Mouse (Mus musculus) C3H10T1/2 (cell line): ENCODE measurements around the gene Nthl1. TPM values are rescaled to one million over a fixed set of nuclear protein-coding genes. Genes with fewer than 3 reads are reported as not detected.

Source experiments
- polyA plus RNA-seq, 2 experiments: library from polyadenylated mRNA; unstranded; fragments of >200 nt; fragmentation: generic; extraction: Trizol; gene quantifications; one replicate each; pipeline ENCODE4 v1.2.1; 2012; ENCODE audit warnings: missing spikeins in 2 of 2

Gene Nthl1
- polyA plus RNA-seq = 10 to 100 TPM; 27.3 to 51.1 TPM

GRCm38 (mm10) chr17:24632167-24632812 is at the start of gene Nthl1, which contains the start of gene Tsc2:
Gene Nthl1 (plus strand): TSS chr17:24632680.
Gene Tsc2 (minus strand): TSS chr17:24632630.

GRCm38 (mm10) chr17:24650070-24650616 is 17.7 kb downstream of the Nthl1 start, which contains the start of gene Slc9a3r2:
Gene Slc9a3r2 (minus strand): TSS chr17:24650327.

GRCm38 (mm10) chr17:24658017-24658758 is 25.7 kb downstream of the Nthl1 start, which contains the start of gene Npw:
Gene Npw (minus strand): TSS chr17:24658457.

GRCm38 (mm10) chr17:24669545-24670245 is 37.2 kb downstream of the Nthl1 start, which contains the start of gene Zfp598:
Gene Zfp598 (plus strand): TSS chr17:24669687.

Other genes starting within 250 kb of the Nthl1 start
- 10 to 100 TPM; 74.1 to 82.9 TPM for gene Rnps1, start 218.1 kb upstream of the Nthl1 start, polyA plus RNA-seq
- 100 to 1,000 TPM in 1 of 2 experiments, 10 to 100 TPM in 1; 64.8 to 150 TPM for gene Eci1, start 206.0 kb upstream of the Nthl1 start, polyA plus RNA-seq
- 1 to 10 TPM in 1 of 2 experiments, under 1 TPM in 1; 0.20 to 3.1 TPM for gene Dnase1l2, start 189.6 kb upstream of the Nthl1 start, polyA plus RNA-seq
- gene E4f1, start 162.4 kb upstream of the Nthl1 start, polyA plus RNA-seq = 10 to 100 TPM in 1 of 2 experiments, 1 to 10 TPM in 1; 9.2 to 27.4 TPM
- 10 to 100 TPM; 31.3 to 84.9 TPM for gene Pgp, start 162.3 kb upstream of the Nthl1 start, polyA plus RNA-seq
- under 1 TPM; 0.07 to 0.13 TPM for gene Bricd5, start 158.8 kb upstream of the Nthl1 start, polyA plus RNA-seq
- gene Mlst8, start 153.6 kb upstream of the Nthl1 start, polyA plus RNA-seq = 10 to 100 TPM; 11.5 to 32.9 TPM
- gene Caskin1, start 144.1 kb upstream of the Nthl1 start, polyA plus RNA-seq = under 1 TPM; 0.26 to 0.51 TPM
- 100 to 1,000 TPM in 1 of 2 experiments, 10 to 100 TPM in 1; 68.5 to 103 TPM for gene Traf7, start 104.7 kb upstream of the Nthl1 start, polyA plus RNA-seq
- gene Rab26, start 98.5 kb upstream of the Nthl1 start, polyA plus RNA-seq = under 1 TPM; 0.11 to 0.22 TPM
- 10 to 100 TPM in 1 of 2 experiments, 1 to 10 TPM in 1; 6.9 to 98.9 TPM for gene Pkd1, start 82.8 kb upstream of the Nthl1 start, polyA plus RNA-seq
- gene Tsc2, start 50 bp upstream of the Nthl1 start, polyA plus RNA-seq = 100 to 1,000 TPM in 1 of 2 experiments, 10 to 100 TPM in 1; 78.3 to 110 TPM
- gene Slc9a3r2, start 17.6 kb downstream of the Nthl1 start, polyA plus RNA-seq = 10 to 100 TPM in 1 of 2 experiments, 1 to 10 TPM in 1; 2.8 to 26.5 TPM
- not detected for gene Npw, start 25.8 kb downstream of the Nthl1 start, polyA plus RNA-seq
- 10 to 100 TPM; 14.9 to 24.2 TPM for gene Zfp598, start 37.0 kb downstream of the Nthl1 start, polyA plus RNA-seq
- under 1 TPM; 0.14 to 0.27 TPM for gene Syngr3, start 57.3 kb downstream of the Nthl1 start, polyA plus RNA-seq
- gene Gfer, start 63.5 kb downstream of the Nthl1 start, polyA plus RNA-seq = 10 to 100 TPM; 40.0 to 84.5 TPM
- 1 to 10 TPM; 1.9 to 6.3 TPM for gene Noxo1, start 63.6 kb downstream of the Nthl1 start, polyA plus RNA-seq
- 100 to 1,000 TPM in 1 of 2 experiments, 10 to 100 TPM in 1; 28.8 to 116 TPM for gene Tbl3, start 75.0 kb downstream of the Nthl1 start, polyA plus RNA-seq
- gene Rnf151, start 85.4 kb downstream of the Nthl1 start, polyA plus RNA-seq = 1 to 10 TPM; 2.0 to 2.2 TPM
- gene Rps2, start 85.4 kb downstream of the Nthl1 start, polyA plus RNA-seq = 100 to 1,000 TPM; 451 to 471 TPM
- gene Ndufb10, start 91.8 kb downstream of the Nthl1 start, polyA plus RNA-seq = 100 to 1,000 TPM; 438 to 576 TPM
- gene Rpl3l, start 95.1 kb downstream of the Nthl1 start, polyA plus RNA-seq = not detected
- gene Msrb1, start 104.0 kb downstream of the Nthl1 start, polyA plus RNA-seq = 100 to 1,000 TPM in 1 of 2 experiments, 10 to 100 TPM in 1; 99.5 to 155 TPM
- gene Hs3st6, start 120.3 kb downstream of the Nthl1 start, polyA plus RNA-seq = under 1 TPM; 0.02 to 0.04 TPM
- gene Meiob, start 171.6 kb downstream of the Nthl1 start, polyA plus RNA-seq = not detected
- gene Hagh, start 207.5 kb downstream of the Nthl1 start, polyA plus RNA-seq = 10 to 100 TPM; 29.5 to 54.2 TPM
- gene Fahd1, start 217.7 kb downstream of the Nthl1 start, polyA plus RNA-seq = 10 to 100 TPM in 1 of 2 experiments, 1 to 10 TPM in 1; 2.4 to 14.2 TPM
- gene Igfals, start 233.3 kb downstream of the Nthl1 start, polyA plus RNA-seq = 1 to 10 TPM in 1 of 2 experiments, under 1 TPM in 1; 0.02 to 1.7 TPM